Mouse (Mus musculus): Measurements from ENCODE around the gene AA467197. TPM values are rescaled to one million over a fixed set of nuclear protein-coding genes. Genes with fewer than 3 reads are reported as not detected.

Gene AA467197
- polyA plus RNA-seq, 1 experiment from 2014 or later: 6.8 TPM

GRCm38 (mm10) chr2:122652096-122653084 is 15.6 kb downstream of the AA467197 start:
- peak; percentile 53 for DNase-seq
- Histone ChIP-seq H3K27me3 (ENCODE audit: insufficient read depth, low read length) (no peaks in the 10 kb centered on the region), H3K36me3 (replicated peaks; ENCODE audit: insufficient read depth, low read length) (no peaks in the 10 kb centered on the region), H3K27ac (ENCODE audit: low read depth) (peak overlapping the region; percentile 59), H3K9ac (replicated peaks) (no peak overlapping the region), H3K4me1 (ENCODE audit: insufficient read depth) (peaks cover 8% of the 10 kb centered on the region; the same call in 1 of the 2 replicates), H3K4me3 (ENCODE audit: low read depth, low read length) (no peak overlapping the region), H3K4me2 (ENCODE audit: low read depth, low read length) (peak overlapping the region; percentile 30), H3K9me3 (ENCODE audit: low read length) (no peaks in the 10 kb centered on the region)
- ATAC-seq: peak; percentile 83
- no peak for TF ChIP-seq CTCF (IDR thresholded peaks at IDR 0.05; ENCODE audit: low read depth)
- no peak for TF ChIP-seq EP300 (IDR thresholded peaks at IDR 0.05; ENCODE audit: low read depth)
- WGBS (ENCODE audit: insufficient replicate concordance): 24% methylated on average over 17 of the region's 17 CpGs

- no peak for TF ChIP-seq EP300 (IDR thresholded peaks at IDR 0.05; ENCODE audit: low read depth)
- TF ChIP-seq CTCF (IDR thresholded peaks at IDR 0.05; ENCODE audit: low read depth): no peak
- ATAC-seq (no peak), DNase-seq (no peak)
- WGBS (ENCODE audit: insufficient replicate concordance): 51% methylated on average over 2 of the region's 2 CpGs
- H3K4me2 ChIP-seq (ENCODE audit: low read depth, low read length): no peak overlapping the region
- H3K9ac ChIP-seq (replicated peaks): no peak overlapping the region
- H3K9me3 ChIP-seq (ENCODE audit: low read length): no peaks in the 10 kb centered on the region
- no peak overlapping the region for H3K4me3 ChIP-seq (ENCODE audit: low read depth, low read length)
- peaks cover 8% of the 10 kb centered on the region; the same call in 1 of the 2 replicates for H3K4me1 ChIP-seq (ENCODE audit: insufficient read depth)
- no peaks in the 10 kb centered on the region for H3K27me3 ChIP-seq (ENCODE audit: insufficient read depth, low read length)
- H3K27ac ChIP-seq (ENCODE audit: low read depth): no peak overlapping the region
- H3K36me3 ChIP-seq (replicated peaks; ENCODE audit: insufficient read depth, low read length): no peaks in the 10 kb centered on the region
These were observed 19.3 kb downstream of the AA467197 start for GRCm38 (mm10) chr2:122656052-122656451.

- H3K9ac ChIP-seq (replicated peaks): no peak overlapping the region
- DNase-seq (no peak), ATAC-seq (no peak)
- no peaks in the 10 kb centered on the region for H3K36me3 ChIP-seq (replicated peaks; ENCODE audit: insufficient read depth, low read length)
- H3K9me3 ChIP-seq (ENCODE audit: low read length): no peaks in the 10 kb centered on the region
- no peak overlapping the region for H3K27ac ChIP-seq (ENCODE audit: low read depth)
- H3K4me3 ChIP-seq (ENCODE audit: low read depth, low read length): no peak overlapping the region
- TF ChIP-seq CTCF (IDR thresholded peaks at IDR 0.05; ENCODE audit: low read depth): no peak
- no peak for TF ChIP-seq EP300 (IDR thresholded peaks at IDR 0.05; ENCODE audit: low read depth)
- H3K27me3 ChIP-seq (ENCODE audit: insufficient read depth, low read length): no peaks in the 10 kb centered on the region
- no peak overlapping the region for H3K4me2 ChIP-seq (ENCODE audit: low read depth, low read length)
- WGBS (ENCODE audit: insufficient replicate concordance): 53% methylated on average over 9 of the region's 9 CpGs
- peaks cover 4% of the 10 kb centered on the region; the same call in 1 of the 2 replicates for H3K4me1 ChIP-seq (ENCODE audit: insufficient read depth)
These were observed 20.0 kb downstream of the AA467197 start for GRCm38 (mm10) chr2:122656767-122657166.

- no peak overlapping the region for H3K4me2 ChIP-seq (ENCODE audit: low read depth, low read length)
- no peak for TF ChIP-seq CTCF (IDR thresholded peaks at IDR 0.05; ENCODE audit: low read depth)
- TF ChIP-seq EP300 (IDR thresholded peaks at IDR 0.05; ENCODE audit: low read depth): no peak
- 72% methylated on average over 11 of the region's 11 CpGs for WGBS (ENCODE audit: insufficient replicate concordance)
These were observed 21.1 kb downstream of the AA467197 start for GRCm38 (mm10) chr2:122657707-122658524.

GRCm38 (mm10) chr2:122659825-122660224 is 23.0 kb downstream of the AA467197 start:
- TF ChIP-seq CTCF (IDR thresholded peaks at IDR 0.05; ENCODE audit: low read depth): no peak
- TF ChIP-seq EP300 (IDR thresholded peaks at IDR 0.05; ENCODE audit: low read depth): no peak

More at GRCm38 (mm10) chr2:122657707-122658524, 21.1 kb downstream of the AA467197 start:
- DNase-seq (no peak), ATAC-seq (no peak)
- H3K9me3 ChIP-seq (ENCODE audit: low read length): no peaks in the 10 kb centered on the region
- no peak overlapping the region for H3K9ac ChIP-seq (replicated peaks)
- H3K4me3 ChIP-seq (ENCODE audit: low read depth, low read length): no peak overlapping the region
- no peaks in the 10 kb centered on the region for H3K4me1 ChIP-seq (ENCODE audit: insufficient read depth)
- no peaks in the 10 kb centered on the region for H3K27me3 ChIP-seq (ENCODE audit: insufficient read depth, low read length)
- no peak overlapping the region for H3K27ac ChIP-seq (ENCODE audit: low read depth)
- no peaks in the 10 kb centered on the region for H3K36me3 ChIP-seq (replicated peaks; ENCODE audit: insufficient read depth, low read length)

More at GRCm38 (mm10) chr2:122659825-122660224, 23.0 kb downstream of the AA467197 start:
- Histone ChIP-seq H3K4me1 (ENCODE audit: insufficient read depth) (no peaks in the 10 kb centered on the region), H3K27ac (ENCODE audit: low read depth) (no peak overlapping the region), H3K9me3 (ENCODE audit: low read length) (no peaks in the 10 kb centered on the region), H3K36me3 (replicated peaks; ENCODE audit: insufficient read depth, low read length) (no peaks in the 10 kb centered on the region), H3K4me2 (ENCODE audit: low read depth, low read length) (no peak overlapping the region), H3K27me3 (ENCODE audit: insufficient read depth, low read length) (no peaks in the 10 kb centered on the region), H3K9ac (replicated peaks) (no peak overlapping the region), H3K4me3 (ENCODE audit: low read depth, low read length) (no peak overlapping the region)
- ATAC-seq (no peak), DNase-seq (no peak)
- 50% methylated on average over 7 of the region's 7 CpGs for WGBS (ENCODE audit: insufficient replicate concordance)

Measured in liver, postnatal 0 days (tissue).